Mouse (Mus musculus) liver, embryonic 16.5 days (tissue): ENCODE measurements around the gene 1700001J03Rik. TPM values are rescaled to one million over a fixed set of nuclear protein-coding genes. Genes with fewer than 3 reads are reported as not detected.
A peak's percentile ranks its signal among the peaks of the same experiment; 100 is the strongest.

Experiments used
- ATAC-seq: fragments of 200-750 bp; cut with Nextera tagmentation; 2 replicates; pipeline ENCODE4 v1.8.0; 2017; ENCODE audit warnings: low read depth, mild to moderate bottlenecking, moderate number of reproducible peaks, moderate library complexity
- H3K27ac ChIP-seq: fragments of 300-500 bp; sonication (generic); 2 replicates; pipeline ENCODE4 v1.5.1; 2014; ENCODE audit warnings: mild to moderate bottlenecking, low read length
- H3K27me3 ChIP-seq: fragments of 300-500 bp; sonication (generic); 2 replicates; pipeline ENCODE4 v1.6.1; 2014; ENCODE audit warnings: low read depth, low read length, mixed read lengths; ENCODE audit not compliant: control insufficient read depth, insufficient read depth
- H3K36me3 ChIP-seq: fragments of 300-500 bp; sonication (generic); 2 replicates; pipeline ENCODE4 v1.6.1; 2014; ENCODE audit warnings: mild to moderate bottlenecking; ENCODE audit not compliant: control insufficient read depth, insufficient read depth
- H3K4me1 ChIP-seq: fragments of 300-500 bp; sonication (generic); 2 replicates; pipeline ENCODE4 v1.6.1; 2014; ENCODE audit warnings: low read depth, low read length, mixed read lengths; ENCODE audit not compliant: control insufficient read depth
- H3K4me2 ChIP-seq: fragments of 300-500 bp; sonication (generic); 2 replicates; pipeline ENCODE4 v1.6.1; 2014; ENCODE audit warnings: low read depth, low read length, mixed read lengths
- H3K4me3 ChIP-seq: fragments of 300-500 bp; sonication (generic); 2 replicates; pipeline ENCODE4 v1.5.1; 2014; ENCODE audit warnings: low read depth, mild to moderate bottlenecking, low read length
- H3K9ac ChIP-seq: fragments of 300-500 bp; sonication (generic); 2 replicates; pipeline ENCODE4 v1.6.1; 2014; ENCODE audit warnings: low read depth, low read length
- H3K9me3 ChIP-seq: fragments of 300-500 bp; sonication (generic); replicated peaks from 2 replicates; pipeline ENCODE4 v1.6.1; 2016; ENCODE audit warnings: low read length; ENCODE audit not compliant: control insufficient read depth
- WGBS: fragments of 180-500 bp; shearing (Covaris S2); extraction: QIAGEN DNeasy Blood & Tissue Kit; methylation state at CpG from one replicate; pipeline ENCODE4 v1.1.7; 2014; ENCODE audit not compliant: insufficient replicate concordance; 5-methylcytosine and 5-hydroxymethylcytosine counted together
- polyA plus RNA-seq: library from polyadenylated mRNA; unstranded; fragments of >200 nt; fragmentation: Nextera tagmentation; extraction: Ambion mirVana; gene quantifications from 2 replicates; pipeline ENCODE4 v1.2.1, GENCODE M21; 2015

1700001J03Rik gene
- polyA plus RNA-seq, 1 experiment from 2014 or later = not detected

- H3K9ac ChIP-seq = no peak overlapping the region
- peak overlapping the region; percentile 61; the same call in 1 of the 2 replicates for H3K27ac ChIP-seq
- H3K4me3 ChIP-seq = no peak overlapping the region
- H3K27me3 ChIP-seq = no peaks in the 10 kb centered on the region
- no peak for ATAC-seq
- WGBS = 70% methylated on average over 5 of the region's 5 CpGs
- H3K4me1 ChIP-seq = peaks cover 15% of the 10 kb centered on the region
- H3K9me3 ChIP-seq = no peaks in the 10 kb centered on the region
- 0 out of 2 replicates have a peak overlapping the region, but pooled peaks have one; percentile 22 for H3K4me2 ChIP-seq
- H3K36me3 ChIP-seq = no peaks in the 10 kb centered on the region
These were observed 38.7 kb upstream of the 1700001J03Rik start for GRCm38 (mm10) chr5:146223786-146224185.

GRCm38 (mm10) chr5:146221722-146222121 is 36.6 kb upstream of the 1700001J03Rik start:
- no peaks in the 10 kb centered on the region for H3K27me3 ChIP-seq
- peak overlapping the region; percentile 100 for H3K27ac ChIP-seq
- H3K4me2 ChIP-seq = peak overlapping the region; percentile 89
- no peaks in the 10 kb centered on the region for H3K9me3 ChIP-seq
- WGBS = 33% methylated on average over 6 of the region's 6 CpGs
- H3K36me3 ChIP-seq = peaks cover 2% of the 10 kb centered on the region
- peaks cover 15% of the 10 kb centered on the region for H3K4me1 ChIP-seq
- no peak for ATAC-seq
- peak overlapping the region; percentile 98 for H3K4me3 ChIP-seq
- H3K9ac ChIP-seq = peak overlapping the region; percentile 99

- peaks cover 15% of the 10 kb centered on the region for H3K4me1 ChIP-seq
- peak within 1 kb of the TSS; percentile 98 for H3K4me3 ChIP-seq
- no peaks in the 10 kb centered on the region for H3K27me3 ChIP-seq
- peaks cover 2% of the 10 kb centered on the region for H3K36me3 ChIP-seq
- H3K4me2 ChIP-seq = peak within 1 kb of the TSS; percentile 89
- ATAC-seq = peak; percentile 99
- peak within 1 kb of the TSS; percentile 99 for H3K9ac ChIP-seq
- H3K27ac ChIP-seq = peak within 1 kb of the TSS; percentile 100
- WGBS = under 1% methylated on average over 66 of the region's 67 CpGs
- no peaks in the 10 kb centered on the region for H3K9me3 ChIP-seq
These were observed 36.0 kb upstream of the 1700001J03Rik start, which contains the start of gene Rnf6 for GRCm38 (mm10) chr5:146220879-146221714. Gene Rnf6 (minus strand): TSS chr5:146221555.

DNA sequence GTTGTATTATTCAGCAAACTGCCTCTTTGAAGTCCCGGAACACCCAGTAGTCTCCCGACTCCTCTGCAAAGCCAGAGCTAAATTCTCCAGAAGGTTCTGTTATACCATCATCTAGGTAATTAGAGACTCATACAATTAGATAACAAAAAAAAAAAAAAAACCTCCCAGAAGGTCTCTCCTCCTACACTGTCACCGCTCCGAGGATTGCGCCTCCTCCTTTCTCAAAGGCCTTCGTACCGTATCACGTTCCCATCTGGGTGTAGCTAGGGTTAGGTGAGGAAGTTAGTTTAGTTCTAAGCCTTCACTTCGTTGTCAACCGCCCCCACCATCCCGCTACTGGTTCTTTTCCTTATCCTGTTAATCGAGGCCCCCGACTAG is 35.4 kb upstream of the 1700001J03Rik start:
- H3K36me3 ChIP-seq = peaks cover 8% of the 10 kb centered on the region
- H3K4me1 ChIP-seq = peaks cover 15% of the 10 kb centered on the region
- H3K9me3 ChIP-seq = no peaks in the 10 kb centered on the region
- peak overlapping the region; percentile 99 for H3K9ac ChIP-seq
- peak overlapping the region; percentile 100 for H3K27ac ChIP-seq
- WGBS = 6% methylated on average over 13 of the region's 13 CpGs
- H3K27me3 ChIP-seq = no peaks in the 10 kb centered on the region
- peak; percentile 72 for ATAC-seq
- peak overlapping the region; percentile 98 for H3K4me3 ChIP-seq
- H3K4me2 ChIP-seq = peak overlapping the region; percentile 89

DNA sequence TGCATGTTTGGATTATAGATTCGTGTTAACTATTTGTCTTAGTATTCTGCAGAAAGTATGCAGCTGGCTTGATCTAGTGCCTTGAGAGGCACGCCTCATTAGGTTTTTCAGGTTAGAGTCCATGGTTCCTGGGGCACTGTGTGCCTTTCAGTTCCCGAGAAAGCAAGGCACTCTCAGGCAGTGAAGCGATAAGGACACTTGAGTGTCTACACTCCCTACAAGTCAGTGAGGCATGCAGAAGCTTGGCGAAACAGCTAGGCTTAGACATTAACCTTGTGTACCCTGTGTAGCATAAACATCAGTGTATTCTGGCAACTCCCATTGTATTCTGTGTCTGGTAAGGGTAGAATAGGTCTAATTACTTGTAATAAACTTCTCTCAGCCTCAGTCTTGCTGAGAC is 20.4 kb upstream of the 1700001J03Rik start:
- no peak for ATAC-seq
- WGBS = 75% methylated on average over 5 of the region's 5 CpGs
- Histone ChIP-seq H3K4me3 (no peak overlapping the region), H3K9ac (no peak overlapping the region), H3K27ac (no peak overlapping the region), H3K36me3 (peaks cover 31% of the 10 kb centered on the region), H3K4me1 (no peaks in the 10 kb centered on the region), H3K4me2 (no peak overlapping the region), H3K9me3 (no peaks in the 10 kb centered on the region), H3K27me3 (no peaks in the 10 kb centered on the region)

- H3K9ac ChIP-seq = no peak overlapping the region
- H3K4me1 ChIP-seq = no peaks in the 10 kb centered on the region
- H3K36me3 ChIP-seq = peaks cover 21% of the 10 kb centered on the region
- H3K27ac ChIP-seq = no peak overlapping the region
- H3K4me3 ChIP-seq = no peak overlapping the region
- H3K4me2 ChIP-seq = no peak overlapping the region
- no peaks in the 10 kb centered on the region for H3K9me3 ChIP-seq
- WGBS = 29% methylated on average over 2 of the region's 2 CpGs
- no peak for ATAC-seq
- no peaks in the 10 kb centered on the region for H3K27me3 ChIP-seq
These were observed 18.8 kb upstream of the 1700001J03Rik start for GRCm38 (mm10) chr5:146203921-146204320.

DNA sequence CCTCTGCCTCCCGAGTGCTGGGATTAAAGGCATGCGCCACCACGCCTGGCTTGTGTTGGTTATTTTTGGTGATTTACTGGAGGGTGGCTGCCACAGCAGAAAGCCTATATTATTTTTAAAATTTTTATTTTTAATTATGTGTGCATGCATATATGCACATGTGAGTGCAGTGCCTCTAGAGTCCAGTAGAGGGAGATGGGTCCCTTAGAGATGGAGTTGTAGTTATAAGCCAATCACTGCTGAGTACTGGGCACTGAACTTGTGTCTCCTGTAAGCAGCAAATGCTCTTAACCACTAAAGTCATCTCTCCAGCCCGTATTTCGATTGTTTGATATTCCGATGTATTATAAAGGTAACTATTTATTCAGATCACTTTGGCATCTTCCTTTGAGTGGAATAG is 15.5 kb upstream of the 1700001J03Rik start:
- Histone ChIP-seq H3K36me3 (peaks cover 2% of the 10 kb centered on the region), H3K4me2 (no peak overlapping the region), H3K27me3 (no peaks in the 10 kb centered on the region), H3K9me3 (no peaks in the 10 kb centered on the region), H3K4me3 (no peak overlapping the region), H3K9ac (no peak overlapping the region), H3K27ac (no peak overlapping the region), H3K4me1 (no peaks in the 10 kb centered on the region)
- WGBS = 86% methylated on average over 6 of the region's 6 CpGs
- no peak for ATAC-seq

- Histone ChIP-seq H3K9ac (no peak overlapping the region), H3K4me3 (no peak overlapping the region), H3K9me3 (no peaks in the 10 kb centered on the region), H3K4me2 (no peak overlapping the region), H3K27me3 (no peaks in the 10 kb centered on the region), H3K36me3 (peaks cover 2% of the 10 kb centered on the region), H3K4me1 (no peaks in the 10 kb centered on the region), H3K27ac (no peak overlapping the region)
- no peak for ATAC-seq
- 52% methylated on average over 2 of the region's 2 CpGs for WGBS
These were observed 14.4 kb upstream of the 1700001J03Rik start for GRCm38 (mm10) chr5:146199540-146199939.

DNA sequence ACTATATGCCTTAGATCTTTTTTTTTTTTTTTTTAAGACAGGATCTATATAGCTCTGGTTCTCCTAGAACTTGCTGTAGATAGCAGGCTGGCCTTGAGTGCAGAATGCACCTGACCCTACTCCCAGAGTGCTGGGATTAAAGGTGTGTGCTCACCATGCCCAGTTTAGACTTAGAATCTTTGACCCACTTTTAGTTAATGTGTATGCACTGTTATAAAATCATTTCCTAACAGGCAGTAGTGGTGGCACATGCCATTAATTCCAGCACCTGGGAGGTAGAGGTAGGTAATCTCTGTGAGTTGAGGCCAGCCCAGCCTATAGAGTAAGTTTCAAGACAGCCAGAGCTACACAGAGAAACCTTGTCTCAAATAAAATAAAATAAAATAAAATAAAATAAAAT is 14.0 kb upstream of the 1700001J03Rik start:
- Histone ChIP-seq H3K27me3 (no peaks in the 10 kb centered on the region), H3K27ac (no peak overlapping the region), H3K36me3 (peaks cover 2% of the 10 kb centered on the region), H3K9ac (no peak overlapping the region), H3K4me1 (no peaks in the 10 kb centered on the region), H3K4me3 (no peak overlapping the region), H3K9me3 (no peaks in the 10 kb centered on the region), H3K4me2 (no peak overlapping the region)
- no peak for ATAC-seq
